Mouse (Mus musculus): Measurements from ENCODE around the gene Gm11562.
"Not testable (repeated sequence)": the region's sequence is repeated elsewhere in the genome, so short reads cannot be mapped to it uniquely, and the experiment has no call there.

The Gm11562 gene

DNA sequence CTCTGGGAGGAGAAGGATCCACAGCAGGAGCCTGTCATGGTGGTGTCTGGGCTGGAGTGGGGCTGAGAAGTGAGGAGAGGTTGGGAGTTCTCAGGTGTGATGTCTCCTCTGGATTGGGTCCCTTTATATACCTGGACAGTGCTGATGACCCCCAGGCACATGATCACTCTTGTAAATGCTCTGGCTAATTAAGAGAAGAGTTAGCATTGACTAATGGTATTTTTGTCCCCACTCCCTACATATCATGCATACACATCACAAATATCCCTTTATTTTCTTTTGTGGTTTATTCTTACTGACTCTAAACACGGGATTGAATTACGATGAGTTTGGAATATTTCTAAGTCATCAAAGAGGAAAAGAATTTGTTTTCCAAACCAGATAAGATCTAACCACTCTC is at the start of gene Gm11562:
Gene Gm11562 (minus strand): TSS at position 101 of the 400 bp plus-strand sequence.
- DNase-seq (ENCODE audit: low read depth, low spot score), result no peak

DNA sequence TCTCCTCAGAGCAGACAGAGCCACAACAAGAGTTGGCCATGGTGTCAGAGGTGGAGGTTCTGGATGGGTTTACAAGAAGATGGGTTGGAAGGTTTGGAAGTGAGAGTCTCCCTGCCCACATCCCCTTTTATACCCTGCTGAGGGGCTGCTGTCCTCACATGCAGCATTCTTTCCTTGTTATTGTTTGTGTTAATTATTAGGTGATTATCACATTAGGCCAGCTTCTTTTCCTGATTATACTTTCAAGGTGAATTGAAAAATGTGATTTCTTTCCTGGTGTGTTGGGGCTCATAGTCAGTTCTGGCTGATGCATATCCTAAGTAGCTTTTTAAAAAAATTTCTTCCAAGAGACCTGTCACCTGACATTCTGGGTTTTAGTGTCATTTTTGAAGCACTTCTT is 45.6 kb upstream of the Gm11562 start, which contains the start of gene Krtap4-6:
Gene Krtap4-6 (minus strand): TSS at position 101 of the 400 bp plus-strand sequence.
- DNase-seq (ENCODE audit: low read depth, low spot score), result no peak

DNA sequence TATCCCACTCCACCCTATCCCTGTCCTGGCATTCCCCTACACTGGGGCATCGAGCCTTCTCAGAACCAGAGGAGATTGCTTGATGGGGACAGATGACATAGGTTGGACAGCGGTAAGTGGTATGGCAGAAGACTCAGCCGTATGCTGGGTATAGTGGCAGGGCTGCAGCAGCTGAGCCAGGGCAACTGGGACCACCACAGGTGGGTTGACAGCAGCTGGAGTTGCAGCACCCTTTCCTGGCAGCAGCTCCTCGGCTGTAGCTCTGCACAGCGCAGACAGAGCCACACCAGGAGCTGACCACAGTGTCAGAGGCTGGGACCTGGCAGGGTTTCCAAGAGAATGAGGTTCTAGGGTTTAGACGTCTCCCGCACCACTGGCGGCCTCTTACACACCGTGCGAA is 42.6 kb upstream of the Gm11562 start:
- DNase-seq (ENCODE audit: low read depth, low spot score), result no peak

DNA sequence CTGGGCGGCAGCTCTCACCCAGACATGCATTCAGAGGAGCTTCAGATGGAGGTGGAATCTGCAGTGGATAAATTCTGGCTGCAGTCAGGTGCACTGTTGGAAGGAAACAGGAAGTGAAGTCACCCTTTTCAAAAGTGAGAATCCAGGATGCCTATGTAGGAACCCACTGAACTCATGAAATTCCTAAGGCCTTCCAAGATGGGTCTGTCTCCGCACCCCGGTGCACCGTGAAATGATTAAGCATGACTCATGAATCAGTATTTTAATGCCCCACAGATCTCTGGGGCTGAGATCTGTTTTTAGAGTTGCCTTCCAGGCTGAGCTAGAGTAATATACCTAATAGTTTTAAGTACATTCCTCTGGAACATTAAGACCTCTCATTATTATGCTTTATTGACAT is 39.0 kb upstream of the Gm11562 start:
- DNase-seq (ENCODE audit: low read depth, low spot score), result no peak

DNA sequence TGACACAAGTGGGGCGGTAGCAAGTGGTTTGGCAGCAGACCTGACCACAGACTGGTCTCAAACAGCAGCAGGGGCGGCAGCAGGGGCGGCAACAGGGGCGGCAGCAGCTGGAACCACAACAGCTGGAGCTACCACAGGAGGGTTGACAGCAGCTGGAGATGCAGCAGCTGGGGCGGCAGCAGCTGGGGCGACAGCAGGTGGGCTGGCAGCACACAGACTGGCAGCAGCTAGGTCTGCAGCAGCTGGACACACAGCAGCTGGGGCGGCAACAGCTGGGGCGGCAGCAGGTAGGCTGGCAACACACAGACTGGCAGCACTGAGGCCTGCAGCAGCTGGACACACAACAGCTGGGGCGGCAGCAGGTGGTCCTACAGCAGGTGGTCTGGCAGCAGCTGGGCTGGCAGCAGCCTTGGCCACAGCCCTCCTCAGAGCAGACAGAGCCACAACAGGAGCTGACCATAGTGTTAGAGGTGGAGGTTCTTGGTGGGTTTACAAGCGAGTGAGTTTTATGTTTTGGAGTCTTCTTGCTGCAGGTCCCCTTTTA is 38.3 kb upstream of the Gm11562 start, which contains the start of gene Gm11563:
Gene Gm11563 (minus strand): TSS at position 494 of the 544 bp plus-strand sequence.
- not testable (repeated sequence) for DNase-seq (ENCODE audit: low read depth, low spot score)

DNA sequence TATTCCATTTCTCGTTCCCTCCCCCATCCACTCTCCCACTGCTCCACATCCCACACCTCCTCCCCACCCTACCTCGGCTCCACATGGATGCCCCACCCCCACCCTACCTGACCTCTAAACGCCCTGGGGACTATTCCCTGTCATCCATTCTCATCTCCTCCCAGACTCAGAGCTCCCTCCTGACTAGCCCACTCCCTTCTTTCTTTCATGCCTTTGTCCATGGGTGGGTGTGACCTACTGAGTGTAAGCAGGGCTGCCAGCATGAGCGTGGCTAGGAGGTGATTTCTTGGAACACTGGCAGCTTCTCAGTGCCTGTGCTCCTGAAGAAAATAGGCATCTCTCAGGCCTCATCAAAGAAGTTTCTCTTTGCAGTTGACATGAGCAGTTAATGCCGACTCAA is 36.8 kb upstream of the Gm11562 start:
- no peak for DNase-seq (ENCODE audit: low read depth, low spot score)

DNA sequence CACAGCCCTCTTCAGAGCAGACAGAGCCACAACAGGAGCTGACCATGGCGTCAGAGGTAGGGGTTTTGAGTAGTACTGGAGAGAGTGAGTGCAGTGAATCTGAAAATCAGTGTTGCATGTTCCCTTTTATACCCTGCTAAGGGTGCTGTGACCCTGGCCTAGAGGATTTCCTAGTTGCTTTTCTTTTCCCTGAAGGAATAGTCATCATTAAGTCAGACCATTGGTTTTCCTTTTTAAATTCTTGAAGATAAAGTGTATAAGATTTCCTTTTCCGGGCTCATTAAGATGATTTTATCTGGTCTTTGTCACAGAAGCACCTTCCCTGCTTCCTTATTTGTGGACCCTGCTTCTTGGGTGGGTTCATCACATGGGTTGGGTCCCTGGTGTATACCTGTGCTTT is 29.9 kb upstream of the Gm11562 start, which contains the start of gene Gm11555:
Gene Gm11555 (minus strand): TSS at position 101 of the 400 bp plus-strand sequence.
- no peak for DNase-seq (ENCODE audit: low read depth, low spot score)

DNA sequence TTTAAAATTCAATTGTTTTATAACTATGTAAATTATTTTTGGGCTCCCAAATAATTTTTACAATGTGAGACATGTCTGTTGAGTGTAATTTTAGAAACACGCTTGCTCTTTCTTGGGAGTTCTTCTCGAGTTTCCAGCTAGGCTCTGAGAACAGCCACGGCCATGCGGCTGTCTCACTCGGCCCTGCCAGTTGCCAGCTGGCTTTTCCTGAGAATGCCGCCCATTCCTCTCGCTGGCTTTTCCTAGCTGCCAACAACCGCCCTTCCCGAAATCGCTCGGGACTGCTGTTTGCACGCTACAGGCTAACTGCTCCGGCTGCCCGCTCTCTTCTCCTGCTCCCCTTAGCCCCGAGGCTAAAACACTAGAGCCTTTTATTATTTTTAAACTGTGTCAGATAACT is 26.2 kb upstream of the Gm11562 start:
- DNase-seq (ENCODE audit: low read depth, low spot score), result no peak

DNA sequence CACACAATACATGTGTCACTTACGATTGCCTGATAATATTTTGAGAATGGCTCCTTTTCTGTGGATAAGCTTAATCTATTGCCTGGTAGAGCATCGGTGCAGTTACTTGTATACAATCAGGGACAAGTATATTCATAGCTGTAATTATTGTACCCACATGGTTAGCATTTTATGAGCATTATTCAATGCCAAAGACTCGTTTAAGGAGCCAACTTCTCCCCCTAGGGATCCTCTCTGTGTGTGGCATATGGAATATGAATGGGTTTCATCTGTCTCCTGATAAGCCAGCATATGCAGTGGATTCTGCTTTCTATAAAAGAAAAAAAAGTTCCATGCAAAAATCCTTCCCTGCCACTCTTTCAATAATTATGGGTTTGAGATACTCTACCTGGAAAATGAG is 24.1 kb upstream of the Gm11562 start:
- DNase-seq (ENCODE audit: low read depth, low spot score), result no peak

DNA sequence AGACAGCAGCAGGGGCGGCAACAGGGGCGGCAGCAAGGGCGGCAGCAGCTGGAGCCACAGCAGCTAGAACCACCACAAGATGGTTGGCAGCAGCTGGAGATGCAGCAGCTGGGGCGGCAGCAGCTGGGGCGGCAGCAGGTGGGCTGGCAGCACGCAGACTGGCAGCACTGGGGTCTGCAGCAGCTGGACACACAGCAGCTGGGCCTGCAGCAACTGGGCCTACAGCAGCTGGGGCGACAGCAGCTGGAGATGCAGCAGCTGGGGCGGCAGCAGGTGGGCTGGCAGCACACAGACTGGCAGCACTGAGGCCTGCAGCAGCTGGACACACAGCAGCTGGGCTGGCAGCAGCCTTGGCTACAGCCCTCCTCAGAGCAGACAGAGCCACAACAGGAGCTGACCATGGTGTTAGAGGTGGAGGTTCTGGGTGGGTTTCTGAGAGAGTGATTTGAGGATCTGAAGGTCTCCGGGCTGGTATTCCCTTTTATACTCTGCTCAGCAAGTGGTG is 23.5 kb upstream of the Gm11562 start, which contains the start of gene Krtap4-7:
Gene Krtap4-7 (minus strand): TSS at position 455 of the 505 bp plus-strand sequence.
- DNase-seq (ENCODE audit: low read depth, low spot score), result not testable (repeated sequence)

DNA sequence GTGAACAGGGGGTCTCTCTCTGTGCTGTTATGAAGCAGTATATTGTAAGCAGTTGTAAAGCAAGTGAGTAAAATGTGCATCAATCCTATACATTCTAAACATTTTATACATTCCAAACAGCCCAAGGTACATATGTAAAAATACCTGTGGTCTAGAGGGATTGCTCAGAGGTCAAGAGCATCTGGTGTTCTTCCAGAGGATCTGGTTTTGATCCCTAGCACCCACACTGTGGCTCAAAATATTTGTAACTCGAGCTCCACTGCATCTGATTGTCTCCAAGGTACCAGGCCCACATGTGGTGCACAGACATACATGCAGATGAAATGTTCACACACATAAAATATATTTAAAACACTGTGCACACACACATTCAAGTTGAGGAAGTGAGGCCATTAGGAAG is 20.7 kb upstream of the Gm11562 start:
- DNase-seq (ENCODE audit: low read depth, low spot score), result no peak

DNA sequence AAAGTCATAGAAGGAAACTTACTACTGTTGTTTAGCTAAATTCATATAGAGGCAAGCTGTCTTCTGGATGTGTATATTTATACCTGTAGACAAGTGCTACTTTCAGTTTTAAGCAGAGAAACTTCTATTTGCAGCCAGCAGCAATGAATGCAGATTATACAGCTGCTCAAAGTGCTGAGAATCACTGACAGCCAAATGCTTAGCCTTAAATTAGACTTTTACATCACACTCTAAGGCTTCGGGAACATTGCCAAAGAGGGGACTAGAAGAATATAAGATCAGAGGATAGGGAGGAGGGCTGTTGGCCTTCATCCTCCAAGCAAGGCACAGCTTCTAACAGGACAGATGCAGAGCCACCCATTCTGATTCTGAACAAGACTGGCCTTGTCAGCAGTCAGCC is 16.9 kb upstream of the Gm11562 start:
- no peak for DNase-seq (ENCODE audit: low read depth, low spot score)

DNA sequence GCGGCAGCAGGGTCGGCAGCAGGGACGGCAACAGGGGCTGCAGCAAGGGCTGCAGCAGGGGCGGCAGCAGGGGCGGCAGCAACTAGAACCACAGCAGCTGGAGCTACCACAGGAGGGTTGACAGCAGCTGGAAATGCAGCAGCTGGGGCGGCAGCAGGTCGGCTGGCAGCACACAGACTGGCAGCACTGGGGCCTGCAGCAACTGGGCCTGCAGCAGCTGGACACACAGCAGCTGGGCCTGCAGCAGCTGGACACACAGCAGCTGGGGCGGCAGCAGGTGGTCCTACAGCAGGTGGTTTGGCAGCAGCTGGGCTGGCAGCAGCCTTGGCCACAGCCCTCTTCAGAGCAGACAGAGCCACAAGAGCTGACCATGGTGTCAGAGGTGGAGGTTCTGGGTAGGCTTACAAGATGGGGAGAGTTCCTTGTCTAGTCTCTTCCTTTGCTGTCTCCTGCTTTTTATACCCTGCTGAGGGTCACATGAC is 14.5 kb upstream of the Gm11562 start, which contains the start of gene Krtap4-2:
Gene Krtap4-2 (minus strand): TSS at position 432 of the 482 bp plus-strand sequence.
- no peak for DNase-seq (ENCODE audit: low read depth, low spot score)

DNA sequence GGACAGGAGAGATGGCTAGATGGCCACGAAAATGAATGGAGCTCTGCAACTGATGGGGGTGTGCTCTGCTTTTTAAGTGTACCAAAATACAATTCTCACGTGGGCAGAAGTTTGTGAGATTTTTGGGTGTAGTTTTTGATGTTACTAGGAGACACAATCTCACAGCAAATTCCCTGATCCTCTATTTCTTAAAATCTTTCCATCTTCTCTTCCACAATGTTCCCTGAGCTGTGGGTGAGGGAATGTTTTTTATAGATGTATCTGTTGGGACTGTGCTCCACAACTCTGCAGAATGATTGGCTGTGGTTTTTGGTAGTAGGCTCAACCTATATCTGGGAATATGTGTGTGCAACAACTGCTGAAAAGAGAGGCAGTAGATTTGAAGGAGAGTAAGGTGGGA is 13.1 kb upstream of the Gm11562 start:
- no peak for DNase-seq (ENCODE audit: low read depth, low spot score)

DNA sequence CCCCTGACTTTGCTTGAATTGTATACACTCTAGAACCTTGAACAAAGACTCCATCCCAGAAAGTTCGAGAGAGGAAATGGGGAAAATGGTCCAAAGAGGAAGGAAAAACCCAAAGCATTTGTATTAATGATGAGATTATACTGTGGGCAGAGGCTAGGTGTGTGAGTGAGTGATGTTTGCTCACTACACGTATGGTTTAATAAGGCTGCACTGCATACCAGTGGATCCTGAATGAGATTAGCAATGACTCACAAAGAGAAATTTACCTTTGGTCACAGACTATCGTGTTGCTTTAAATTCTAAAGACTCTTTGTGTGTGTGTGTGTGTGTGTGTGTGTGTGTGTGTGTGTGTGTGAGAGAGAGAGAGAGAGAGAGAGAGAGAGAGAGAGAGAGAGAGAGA is 10.7 kb upstream of the Gm11562 start:
- no peak for DNase-seq (ENCODE audit: low read depth, low spot score)

DNA sequence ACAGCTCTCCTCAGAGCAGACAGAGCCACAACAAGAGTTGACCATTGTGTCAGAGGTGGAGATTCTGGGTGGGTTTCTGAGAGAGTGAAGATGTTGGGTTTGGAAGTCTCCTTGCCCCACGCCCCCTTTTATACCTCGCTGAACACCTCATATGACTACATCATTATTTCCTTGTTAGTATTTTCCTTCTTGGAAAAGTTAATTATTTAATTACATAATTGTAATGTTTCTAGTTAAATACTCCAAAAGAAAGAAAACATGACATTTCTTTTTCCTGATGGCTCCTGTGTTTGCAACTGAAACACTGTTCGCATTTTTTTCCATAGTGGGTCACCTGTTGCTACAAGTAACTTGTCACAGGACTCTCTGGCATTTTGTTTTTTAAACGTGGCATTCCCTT is 7.9 kb upstream of the Gm11562 start, which contains the start of gene Krtap4-1:
Gene Krtap4-1 (minus strand): TSS at position 101 of the 400 bp plus-strand sequence.
- no peak for DNase-seq (ENCODE audit: low read depth, low spot score)

DNA sequence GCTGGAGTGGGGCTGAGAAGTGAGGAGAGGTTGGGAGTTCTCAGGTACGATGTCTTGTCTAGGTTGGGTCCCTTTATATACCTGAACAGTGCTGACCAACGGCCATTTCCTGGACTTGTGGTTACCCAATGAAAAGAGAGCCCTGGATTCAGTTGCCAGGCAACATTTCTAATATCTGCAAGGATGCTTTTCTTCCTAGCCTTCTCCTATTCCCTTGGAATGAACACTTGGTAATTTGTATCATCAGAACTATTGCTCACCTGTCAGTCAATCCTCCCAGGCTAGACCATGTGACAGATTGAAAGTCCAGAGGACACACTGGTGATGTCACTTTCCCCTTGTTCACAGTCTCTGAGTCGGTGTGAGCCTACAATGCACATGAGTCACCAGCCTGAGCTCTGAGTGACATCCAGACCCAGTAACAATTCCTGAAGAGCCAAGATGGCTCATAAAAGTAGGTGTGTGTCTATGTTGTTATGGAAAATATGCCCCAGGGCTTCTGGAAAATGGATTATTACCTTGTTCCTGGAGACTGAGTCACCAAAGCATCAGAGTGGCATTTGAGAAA is 5.4 kb downstream of the Gm11562 start, which contains the start of gene Krtap2-4:
Gene Krtap2-4 (minus strand): TSS at position 51 of the 568 bp plus-strand sequence.
- no peak for DNase-seq (ENCODE audit: low read depth, low spot score)

DNA sequence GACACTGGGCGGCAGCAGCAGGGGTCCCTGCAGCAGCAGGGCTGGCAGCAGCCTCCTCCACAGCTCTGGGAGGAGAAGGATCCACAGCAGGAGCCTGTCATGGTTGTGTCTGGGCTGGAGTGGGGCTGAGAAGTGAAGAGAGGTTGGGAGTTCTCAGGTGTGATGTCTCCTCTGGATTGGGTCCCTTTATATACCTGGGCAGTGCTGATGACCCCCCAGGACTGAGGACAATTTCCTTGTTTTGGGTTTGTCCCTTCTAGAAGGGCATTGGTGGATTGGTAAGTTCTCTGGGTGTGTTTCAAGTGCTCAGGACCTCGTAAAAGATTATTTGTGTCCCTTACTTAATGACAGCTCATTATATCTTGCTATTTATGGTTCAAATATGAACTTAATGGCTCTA is 10.1 kb downstream of the Gm11562 start, which contains the start of gene Gm11937:
Gene Gm11937 (minus strand): TSS at position 101 of the 400 bp plus-strand sequence.
- not testable (repeated sequence) for DNase-seq (ENCODE audit: low read depth, low spot score)

DNA sequence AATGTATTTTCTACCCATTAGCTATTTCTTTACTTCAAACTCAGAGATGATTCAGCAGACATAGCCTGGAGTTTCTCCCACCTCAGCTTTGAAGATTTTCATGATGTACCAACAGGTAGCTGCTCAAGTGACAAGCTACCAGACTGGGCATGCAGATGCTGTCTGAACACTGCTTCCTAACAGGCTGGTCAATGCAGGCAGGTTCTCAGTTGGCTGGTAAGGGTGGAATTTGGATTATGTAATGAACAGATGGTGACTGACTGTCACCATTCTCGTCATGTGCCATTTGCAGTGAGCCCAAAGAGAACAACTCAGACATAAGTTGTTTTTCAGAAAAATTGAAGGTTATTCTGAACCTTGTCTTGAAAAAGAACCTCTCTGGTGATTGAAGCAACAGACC is 11.1 kb downstream of the Gm11562 start:
- DNase-seq (ENCODE audit: low read depth, low spot score), result no peak

DNA sequence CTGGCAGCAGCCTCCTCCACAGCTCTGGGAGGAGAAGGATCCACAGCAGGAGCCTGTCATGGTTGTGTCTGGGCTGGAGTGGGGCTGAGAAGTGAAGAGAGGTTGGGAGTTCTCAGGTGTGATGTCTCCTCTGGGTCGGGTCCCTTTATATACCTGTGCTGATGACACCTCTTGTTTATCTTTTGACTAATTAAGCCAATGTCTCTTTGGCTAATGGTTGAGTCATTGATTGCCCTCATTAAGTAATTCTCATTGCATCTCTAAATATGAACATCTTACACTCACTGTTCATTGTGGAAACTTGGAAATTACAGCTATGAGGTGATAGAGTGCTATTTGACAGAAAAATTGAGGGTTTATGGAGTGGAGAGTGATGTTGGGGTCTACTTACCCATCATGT is 17.0 kb downstream of the Gm11562 start, which contains the start of gene Gm11938:
Gene Gm11938 (minus strand): TSS at position 101 of the 400 bp plus-strand sequence.
- not testable (repeated sequence) for DNase-seq (ENCODE audit: low read depth, low spot score)

DNA sequence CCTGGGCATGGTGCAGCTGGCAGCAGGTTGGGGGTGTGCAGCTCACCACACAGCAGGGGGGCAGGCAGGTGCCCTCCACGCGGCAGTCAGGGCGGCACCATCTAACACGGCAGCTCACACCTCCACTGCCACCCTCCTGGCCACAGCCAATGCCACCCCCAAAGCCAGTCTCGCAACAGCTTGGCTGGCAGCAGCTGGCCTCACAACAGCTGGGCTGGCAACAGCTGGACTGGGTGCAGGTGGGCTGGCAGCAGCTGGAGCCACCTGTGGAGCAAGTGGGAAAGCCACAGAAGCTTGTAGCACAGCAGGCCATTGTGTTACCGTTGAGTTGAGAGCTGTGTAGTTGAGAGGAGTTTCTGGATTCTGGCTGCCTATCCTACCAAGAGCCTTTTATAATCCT is 22.5 kb downstream of the Gm11562 start, which contains the start of gene Krtap9-3:
Gene Krtap9-3 (minus strand): TSS at position 364 of the 400 bp plus-strand sequence.
- DNase-seq (ENCODE audit: low read depth, low spot score), result not testable (repeated sequence)

DNA sequence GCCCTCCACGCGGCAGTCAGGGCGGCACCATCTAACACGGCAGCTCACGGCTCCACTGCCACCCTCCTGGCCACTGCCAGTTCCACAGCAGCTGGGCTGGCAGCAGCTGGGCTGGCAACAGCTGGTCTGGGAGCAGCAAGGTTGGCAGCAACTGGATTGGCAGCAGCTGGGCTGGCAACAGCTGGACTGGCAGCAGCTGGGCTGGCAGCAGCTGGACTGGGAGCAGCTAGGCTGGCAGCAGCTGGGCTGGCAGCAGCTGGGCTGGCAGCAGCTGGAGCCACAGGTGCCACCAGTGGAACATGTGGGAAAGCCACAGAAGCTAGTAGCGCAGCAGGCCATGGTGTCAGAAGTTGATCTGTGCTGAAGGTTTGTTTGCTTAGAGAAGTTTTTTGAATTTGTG is 29.3 kb downstream of the Gm11562 start, which contains the start of gene Krtap1-3:
Gene Krtap1-3 (minus strand): TSS at position 359 of the 400 bp plus-strand sequence.
- no peak for DNase-seq (ENCODE audit: low read depth, low spot score)

Data from c-Kit-negative CD71-positive TER-119-positive erythroid progenitor cells, embryonic 14.5 days (primary cell).